Mouse (Mus musculus) kidney, embryonic 16.5 days (tissue): ENCODE data around the gene Morn3. TPM values are rescaled to one million over a fixed set of nuclear protein-coding genes. Genes with fewer than 3 reads are reported as not detected.
"Not testable (repeated sequence)": the region's sequence is repeated elsewhere in the genome, so short reads cannot be mapped to it uniquely, and the experiment has no call there.

Experiments
- ATAC-seq: fragments of 200-750 bp; cut with Nextera tagmentation; 2 replicates; pipeline ENCODE4 v1.8.0; 2017; ENCODE audit warnings: moderate TSS enrichment; ENCODE audit not compliant: low FRiP score, low TSS enrichment
- H3K27ac ChIP-seq: fragments of 300-500 bp; sonication (generic); 2 replicates; pipeline ENCODE4 v1.5.1; 2014; ENCODE audit warnings: low read length
- H3K27me3 ChIP-seq: fragments of 300-500 bp; sonication (generic); 2 replicates; pipeline ENCODE4 v1.6.1; 2014; ENCODE audit warnings: low read length, control low read depth, mixed read lengths; ENCODE audit not compliant: insufficient read depth
- H3K36me3 ChIP-seq: fragments of 300-500 bp; sonication (generic); 2 replicates; pipeline ENCODE4 v1.6.1; 2014; ENCODE audit warnings: low read length, control low read depth, mixed read lengths; ENCODE audit not compliant: insufficient read depth
- H3K4me1 ChIP-seq: fragments of 300-500 bp; sonication (generic); 2 replicates; pipeline ENCODE4 v1.6.1; 2014; ENCODE audit warnings: low read length, control low read depth, mixed read lengths; ENCODE audit not compliant: insufficient read depth
- H3K4me2 ChIP-seq: fragments of 300-500 bp; sonication (generic); replicated peaks from 2 replicates; pipeline ENCODE4 v1.6.1; 2014; ENCODE audit warnings: low read depth, low read length
- H3K4me3 ChIP-seq: fragments of 300-500 bp; sonication (generic); 2 replicates; pipeline ENCODE4 v1.5.1; 2014; ENCODE audit warnings: mild to moderate bottlenecking, low read length
- H3K9ac ChIP-seq: fragments of 300-500 bp; sonication (generic); replicated peaks from 2 replicates; pipeline ENCODE4 v1.6.1; 2014; ENCODE audit warnings: low read length
- H3K9me3 ChIP-seq: fragments of 300-500 bp; sonication (generic); 2 replicates; pipeline ENCODE4 v1.6.1; 2016; ENCODE audit warnings: low read length, control low read depth
- WGBS: fragments of 180-500 bp; shearing (Covaris S2); extraction: QIAGEN DNeasy Blood & Tissue Kit; methylation state at CpG from one replicate; pipeline ENCODE4 v1.1.7; 2014; 5-methylcytosine and 5-hydroxymethylcytosine counted together
- polyA plus RNA-seq: library from polyadenylated mRNA; unstranded; fragments of >200 nt; fragmentation: Nextera tagmentation; extraction: Ambion mirVana; gene quantifications from 2 replicates; pipeline ENCODE4 v1.2.1, GENCODE M21; 2015

Gene Morn3
- polyA plus RNA-seq, 1 experiment from 2014 or later = 0.56 TPM

DNA sequence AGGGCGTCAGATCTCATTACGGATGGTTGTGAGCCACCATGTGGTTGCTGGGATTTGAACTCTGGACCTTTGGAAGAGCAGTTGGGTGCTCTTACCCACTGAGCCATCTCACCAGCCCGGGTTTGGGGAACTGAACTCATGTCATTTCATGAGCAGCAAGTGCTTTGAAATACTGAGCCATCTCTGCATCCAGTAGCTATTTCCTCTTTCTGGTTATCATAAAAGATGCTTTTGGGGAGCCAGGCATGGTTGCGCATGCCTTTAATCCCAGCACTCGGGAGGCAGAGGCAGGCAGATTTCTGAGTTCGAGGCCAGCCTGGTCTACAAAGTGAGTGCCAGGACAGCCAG lies 14.6 kb upstream of the Morn3 start:
- H3K36me3 ChIP-seq, H3K9ac ChIP-seq, H3K4me3 ChIP-seq, ATAC-seq, H3K27me3 ChIP-seq, H3K27ac ChIP-seq, H3K9me3 ChIP-seq, H3K4me2 ChIP-seq: not testable (repeated sequence)
- peaks cover 13% of the 10 kb centered on the region for H3K4me1 ChIP-seq
- 86% methylated on average over 6 of the region's 6 CpGs for WGBS

DNA sequence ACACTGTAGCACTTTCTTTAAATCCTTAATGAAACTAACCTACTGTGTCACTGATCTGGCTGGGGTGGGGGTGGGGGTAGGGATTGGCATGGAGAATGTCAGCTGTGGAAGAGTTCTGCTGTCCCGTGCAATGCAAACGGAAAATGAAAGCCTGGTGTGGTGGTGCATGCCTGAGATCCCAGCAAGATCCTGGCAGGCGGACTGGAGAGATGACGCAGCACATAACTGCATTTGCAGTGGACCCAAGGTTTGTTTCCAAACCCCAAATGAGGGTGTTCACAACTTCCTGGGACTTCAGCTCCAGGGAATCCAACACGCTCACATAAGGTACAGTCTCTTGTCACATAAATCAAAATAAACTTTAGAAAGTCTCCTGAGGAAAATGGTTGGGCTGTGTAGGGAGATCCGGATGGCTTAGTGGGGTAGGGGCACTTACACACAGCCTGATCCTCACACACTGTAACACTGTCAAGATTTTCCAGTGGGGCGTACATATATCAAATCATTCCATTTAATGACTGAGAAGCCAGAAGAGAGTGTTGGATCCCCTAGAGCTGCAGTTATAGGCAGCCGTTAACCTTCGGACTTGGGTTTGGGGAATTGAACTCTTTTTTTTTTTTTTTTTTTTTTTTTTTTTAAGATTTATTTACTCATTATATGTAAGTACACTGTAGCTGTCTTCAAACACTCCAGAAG lies 14.0 kb upstream of the Morn3 start:
- Histone ChIP-seq H3K4me2 (no peak overlapping the region), H3K27me3 (no peaks in the 10 kb centered on the region), H3K27ac (no peak overlapping the region), H3K36me3 (no peaks in the 10 kb centered on the region), H3K4me3 (no peak overlapping the region), H3K9me3 (no peaks in the 10 kb centered on the region), H3K4me1 (peaks cover 13% of the 10 kb centered on the region), H3K9ac (no peak overlapping the region)
- 54% methylated on average over 9 of the region's 9 CpGs for whole genome bisulfite sequencing
- ATAC-seq = no peak

DNA sequence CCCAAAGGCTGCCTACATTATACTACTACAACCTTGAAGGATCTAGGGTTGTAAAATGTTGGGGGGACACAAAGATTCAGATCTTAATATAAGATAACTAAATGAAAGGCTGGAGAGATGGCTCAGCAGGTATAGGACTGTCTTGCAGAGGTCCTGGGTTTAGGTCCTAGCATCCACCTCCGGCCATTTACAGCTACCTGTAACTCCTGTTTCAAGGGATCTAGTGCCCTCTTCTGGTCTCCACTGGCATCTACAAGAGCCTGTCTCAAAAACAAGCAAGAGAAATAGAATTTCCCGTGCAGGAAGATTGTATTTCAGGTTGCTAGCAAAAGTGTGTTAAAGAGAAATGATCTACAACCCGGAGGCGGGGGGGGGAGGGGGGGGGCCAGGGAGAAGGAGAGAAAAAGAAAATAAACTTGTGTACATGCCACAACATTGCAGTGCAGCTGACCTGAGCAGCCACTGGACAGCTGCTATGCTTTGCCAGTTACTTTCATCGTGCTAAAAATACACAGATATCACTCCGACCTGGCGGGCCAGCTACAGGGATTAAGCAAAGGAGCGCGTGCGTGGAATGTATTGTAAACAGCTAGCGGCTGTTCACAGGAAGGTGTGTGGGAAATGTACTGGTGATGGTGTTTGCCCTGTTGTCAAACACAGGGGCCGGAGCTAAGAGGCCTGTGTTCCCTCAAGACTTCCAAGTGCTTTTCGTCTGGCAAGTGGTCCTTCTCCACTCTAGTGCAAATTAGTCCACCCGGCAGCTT lies 13.1 kb upstream of the Morn3 start:
- WGBS = 17% methylated on average over 14 of the region's 14 CpGs
- no peak for ATAC-seq

DNA sequence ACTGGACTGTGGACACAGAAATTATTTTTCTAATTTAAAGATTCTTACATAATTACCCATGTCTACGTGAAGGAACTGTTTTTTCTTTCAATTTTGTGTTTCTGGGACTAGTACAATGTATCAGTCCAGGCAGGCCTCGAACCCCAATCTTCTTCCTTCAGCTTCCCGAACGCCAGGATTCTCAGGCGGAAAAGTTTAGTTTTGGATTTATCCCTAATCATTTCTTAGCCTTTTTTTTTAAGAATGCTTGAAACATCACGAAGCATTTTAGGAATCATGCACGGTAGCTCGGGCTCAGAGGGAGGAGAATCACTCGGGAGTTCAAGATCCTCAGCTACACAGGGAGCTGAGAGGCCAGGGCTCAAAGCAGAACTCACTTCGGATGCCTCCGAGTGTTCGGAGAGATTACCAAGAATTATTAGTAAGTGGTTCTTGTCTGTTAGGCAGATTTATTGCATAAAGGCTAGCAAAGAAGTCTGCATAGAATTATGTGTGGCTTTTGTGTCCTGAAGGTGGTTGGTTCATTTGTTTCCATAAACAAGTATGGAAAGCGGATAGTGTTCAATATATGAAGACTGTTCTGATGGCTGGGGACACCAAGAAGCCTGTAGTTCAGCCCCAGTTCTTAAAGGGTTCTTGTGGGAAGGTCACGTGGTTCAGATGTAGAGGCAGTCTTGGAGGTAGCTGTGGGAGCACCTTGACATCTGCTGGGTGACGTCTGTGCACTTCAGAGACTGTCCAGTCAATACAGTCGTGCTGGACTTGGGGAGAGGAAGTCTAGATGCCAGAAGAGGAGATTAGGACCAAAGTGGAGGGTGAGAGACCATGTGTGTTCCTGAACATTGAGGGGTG lies 11.7 kb upstream of the Morn3 start:
- Histone ChIP-seq H3K36me3 (no peaks in the 10 kb centered on the region), H3K9ac (peak overlapping the region; percentile 65), H3K4me1 (peaks cover 13% of the 10 kb centered on the region), H3K4me2 (peak overlapping the region; percentile 52), H3K9me3 (no peaks in the 10 kb centered on the region), H3K27me3 (no peaks in the 10 kb centered on the region), H3K27ac (peak overlapping the region; percentile 41), H3K4me3 (peak overlapping the region; percentile 49)
- no peak for ATAC-seq
- WGBS = 38% methylated on average over 16 of the region's 16 CpGs

More for the DNA sequence above, 13.1 kb upstream of the Morn3 start:
- H3K4me2 ChIP-seq = no peak overlapping the region
- H3K9me3 ChIP-seq = no peaks in the 10 kb centered on the region
- H3K4me3 ChIP-seq = no peak overlapping the region
- H3K9ac ChIP-seq = 0 out of 2 replicates have a peak overlapping the region, but pooled peaks have one; percentile 14
- H3K27ac ChIP-seq = 0 out of 2 replicates have a peak overlapping the region, but pooled peaks have one; percentile 9
- peaks cover 13% of the 10 kb centered on the region for H3K4me1 ChIP-seq
- no peaks in the 10 kb centered on the region for H3K27me3 ChIP-seq
- no peaks in the 10 kb centered on the region for H3K36me3 ChIP-seq

DNA sequence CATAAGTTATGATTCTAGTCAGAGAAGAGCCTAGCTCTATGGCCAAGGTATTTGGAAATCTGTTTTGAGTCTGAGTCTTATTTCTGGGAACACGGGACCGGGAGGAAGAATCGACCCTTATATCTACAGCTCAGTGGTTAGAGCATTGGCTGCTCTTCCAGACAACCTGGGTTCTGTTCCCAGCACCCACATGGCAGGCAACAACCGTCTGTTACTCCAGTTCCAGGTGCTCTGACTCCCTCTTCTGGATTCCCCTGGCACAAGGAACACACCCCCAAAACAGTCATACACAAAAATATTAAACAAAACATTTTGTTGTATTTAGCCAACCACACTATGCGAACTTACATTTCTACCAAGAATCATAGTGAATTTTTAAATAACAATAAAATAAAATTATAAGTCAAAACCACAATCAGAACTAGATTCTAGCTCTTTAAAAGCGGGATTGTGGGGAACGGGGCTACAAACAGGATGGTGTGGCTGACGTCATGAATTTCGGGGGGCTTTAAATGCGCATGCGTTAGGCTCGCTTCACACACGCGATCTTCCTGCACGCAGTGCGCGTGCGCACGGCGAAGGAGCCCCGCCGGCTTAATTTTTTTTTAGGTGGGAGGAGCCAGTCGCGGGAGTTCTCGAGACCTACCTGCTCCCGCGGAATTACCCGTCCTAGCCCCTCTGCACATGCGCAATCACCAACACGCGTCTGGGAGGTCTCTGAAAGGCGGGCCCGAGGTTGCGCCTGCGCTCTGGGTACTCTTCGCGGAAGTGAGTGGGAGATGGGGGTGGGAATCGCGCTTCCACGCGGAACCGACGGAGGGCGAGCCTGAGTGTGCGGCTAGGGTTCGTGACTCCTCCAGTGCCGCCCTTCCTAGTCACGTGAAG lies 10.8 kb upstream of the Morn3 start:
- ATAC-seq = peak; percentile 91
- peak overlapping the region; percentile 52 for H3K4me2 ChIP-seq
- no peaks in the 10 kb centered on the region for H3K27me3 ChIP-seq
- no peaks in the 10 kb centered on the region for H3K9me3 ChIP-seq
- no peaks in the 10 kb centered on the region for H3K36me3 ChIP-seq
- peaks cover 13% of the 10 kb centered on the region for H3K4me1 ChIP-seq
- peak overlapping the region; percentile 41 for H3K27ac ChIP-seq
- peak overlapping the region; percentile 49 for H3K4me3 ChIP-seq
- H3K9ac ChIP-seq = peak overlapping the region; percentile 65
- 8% methylated on average over 48 of the region's 48 CpGs for WGBS

DNA sequence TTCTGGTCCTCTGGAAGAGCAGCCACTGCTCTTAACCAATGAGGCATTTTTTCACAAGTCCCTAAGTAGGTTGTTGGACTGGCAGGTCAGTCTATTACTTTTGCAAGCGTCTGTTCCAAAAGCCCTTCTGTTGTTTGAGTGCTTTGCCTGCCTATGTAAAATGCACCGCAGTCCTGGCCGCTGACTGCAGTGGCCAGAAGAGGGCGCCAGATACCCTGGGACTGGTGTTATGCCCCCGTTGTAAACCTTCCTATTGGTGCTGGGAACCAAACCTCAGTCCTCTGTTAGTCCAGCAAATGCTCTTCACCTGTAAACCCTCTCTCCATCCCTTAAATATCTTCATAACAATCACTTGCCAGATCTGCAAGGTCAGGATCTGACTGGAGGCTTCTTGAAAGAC lies 4.9 kb upstream of the Morn3 start:
- peaks cover 7% of the 10 kb centered on the region for H3K4me1 ChIP-seq
- no peak overlapping the region for H3K4me3 ChIP-seq
- no peak overlapping the region for H3K9ac ChIP-seq
- WGBS = 78% methylated on average over 5 of the region's 5 CpGs
- peaks cover 4% of the 10 kb centered on the region; the same call in 1 of the 2 replicates for H3K9me3 ChIP-seq
- H3K4me2 ChIP-seq = no peak overlapping the region
- no peaks in the 10 kb centered on the region for H3K36me3 ChIP-seq
- no peaks in the 10 kb centered on the region for H3K27me3 ChIP-seq
- H3K27ac ChIP-seq = no peak overlapping the region
- no peak for ATAC-seq

DNA sequence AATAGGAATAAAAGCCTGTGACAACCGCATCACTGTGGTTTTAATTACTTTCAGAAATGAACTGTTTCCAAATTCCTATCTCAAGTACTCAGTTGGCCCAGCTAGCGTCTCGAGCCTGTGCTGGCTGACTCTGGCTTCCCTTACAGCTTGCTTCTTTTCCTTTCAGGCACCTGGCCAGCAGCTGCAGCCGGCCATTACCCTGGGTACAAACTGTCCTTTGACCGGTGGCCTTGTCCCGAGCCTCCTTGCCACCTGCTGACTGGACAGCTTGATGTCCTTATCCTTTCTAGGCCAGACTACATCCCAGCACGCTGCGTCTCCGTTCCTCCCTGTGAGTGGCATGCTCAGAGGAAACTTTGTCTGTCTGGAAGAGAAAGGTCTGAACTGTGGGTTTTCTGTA lies 4.1 kb upstream of the Morn3 start:
- Histone ChIP-seq H3K9ac (no peak overlapping the region), H3K4me3 (no peak overlapping the region), H3K9me3 (peaks cover 4% of the 10 kb centered on the region; the same call in 1 of the 2 replicates), H3K36me3 (no peaks in the 10 kb centered on the region), H3K27ac (no peak overlapping the region), H3K4me1 (peaks cover 7% of the 10 kb centered on the region), H3K27me3 (no peaks in the 10 kb centered on the region), H3K4me2 (no peak overlapping the region)
- no peak for ATAC-seq
- 84% methylated on average over 9 of the region's 9 CpGs for WGBS

DNA sequence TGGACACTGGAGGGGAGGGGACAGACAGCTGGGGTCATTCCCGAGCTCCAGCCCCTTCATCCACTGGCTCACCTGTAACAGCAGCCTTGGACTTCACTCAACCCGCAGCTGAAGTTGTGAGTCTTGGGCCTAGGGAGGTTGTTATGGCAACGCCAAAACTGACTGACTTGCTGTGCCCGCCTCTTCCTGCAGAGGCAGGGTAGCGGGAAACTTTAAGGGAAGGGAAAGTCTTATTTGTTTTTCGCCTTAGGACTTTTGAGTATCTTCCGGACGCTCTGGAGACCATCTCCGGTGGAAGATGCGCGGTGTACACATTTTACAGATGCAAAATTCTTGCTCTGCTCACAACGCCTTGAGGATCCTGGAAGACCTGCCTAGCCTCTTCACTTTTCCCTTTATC lies 2.5 kb upstream of the Morn3 start:
- peak overlapping the region; percentile 34 for H3K4me3 ChIP-seq
- peak overlapping the region; percentile 48 for H3K4me2 ChIP-seq
- peaks cover 7% of the 10 kb centered on the region for H3K4me1 ChIP-seq
- H3K27me3 ChIP-seq = no peaks in the 10 kb centered on the region
- peak overlapping the region; percentile 31 for H3K27ac ChIP-seq
- H3K9ac ChIP-seq = peak overlapping the region; percentile 63
- 1% methylated on average over 12 of the region's 12 CpGs for WGBS
- peaks cover 4% of the 10 kb centered on the region; the same call in 1 of the 2 replicates for H3K9me3 ChIP-seq
- H3K36me3 ChIP-seq = no peaks in the 10 kb centered on the region
- peak; percentile 55; the same call in 1 of the 2 replicates for ATAC-seq
